8 mouse cellular contexts compared by ENCODE assay signal in the genomic region with DNA sequence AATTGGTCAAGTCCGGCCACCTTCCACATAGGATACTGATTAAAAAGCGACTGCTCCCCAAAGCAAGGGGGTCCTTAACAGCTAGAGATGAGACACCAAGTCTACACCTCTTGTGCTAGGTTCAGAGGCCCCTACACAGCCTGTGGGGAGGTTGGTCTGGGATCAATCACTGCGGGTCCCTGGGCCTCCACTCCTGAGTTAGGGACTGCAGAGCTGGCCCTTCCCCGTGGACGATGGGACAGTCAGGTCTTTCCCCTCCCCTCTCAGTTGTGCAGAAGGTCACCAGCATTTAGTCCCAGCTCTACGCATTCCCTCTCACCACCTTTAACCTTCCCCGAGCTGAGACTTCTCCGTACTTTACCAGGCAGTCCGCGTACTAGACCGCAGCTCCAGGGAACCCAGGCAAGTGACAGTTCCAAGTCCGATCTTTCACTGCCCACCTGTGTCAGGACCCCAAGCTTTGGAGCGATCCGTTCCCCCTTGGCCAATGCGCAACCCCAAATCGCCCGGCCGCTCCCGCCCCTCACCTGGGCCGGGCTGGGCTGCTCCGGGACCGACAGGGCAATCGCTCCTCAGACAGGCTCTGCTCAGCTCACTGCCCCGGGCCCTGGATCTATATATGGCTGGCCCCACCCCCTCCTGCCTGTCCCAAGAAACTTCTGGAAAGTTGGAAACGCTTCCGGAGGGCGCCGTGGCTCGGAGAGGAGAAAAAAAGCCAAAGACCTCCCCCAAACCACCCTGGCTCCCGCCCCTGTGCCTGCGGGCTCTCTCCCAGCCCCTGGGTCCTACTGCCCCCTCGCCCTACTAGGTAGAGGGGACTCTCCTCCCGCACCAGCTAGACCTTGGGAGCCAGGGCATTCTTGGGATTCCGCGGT. TPM values are rescaled to one million over a fixed set of nuclear protein-coding genes. Genes with fewer than 3 reads are reported as not detected.
DNase-seq lines count a peak whose midpoint lies in the region.

Serpinh1 (minus strand) TSS at position 714 of the 875 bp plus-strand sequence.

- H3K36me3 ChIP-seq in hindbrain, embryonic 10.5 days, result peaks cover 30% of the 10 kb centered on the region

- peak; percentile 96 for DNase-seq in NIH3T3 (ENCODE audit: low read depth)
- DNase-seq in brain, adult 2 months (ENCODE audit: low read depth, low spot score), result peak; percentile 19
- peak in 1 of 2 experiments; percentile 48 for DNase-seq in frontal cortex, adult 2 months (ENCODE audit: extremely low spot score in 1 of 2, low spot score in 1 of 2)
- DNase-seq in hindbrain, embryonic 10.5 days (ENCODE audit: low spot score), result peak; percentile 89
- peak in 1 of 2 experiments; percentile 45 for DNase-seq in layer of hippocampus, postnatal 36 days
- DNase-seq in lung, postnatal 25 days (ENCODE audit: low spot score), result peak; percentile 92
- peak; percentile 88 for DNase-seq in skeletal muscle tissue, adult 2 months (ENCODE audit: low read depth, low spot score)
- no peak for DNase-seq in thymus, adult 18-20 months

- H3K4me3 ChIP-seq in hindbrain, embryonic 10.5 days, result peak within 1 kb of the TSS; percentile 73

- H3K27ac ChIP-seq in hindbrain, embryonic 10.5 days, result peak within 1 kb of the TSS; percentile 99

- H3K4me1 ChIP-seq in hindbrain, embryonic 10.5 days (replicated peaks), result peaks cover 90% of the 10 kb centered on the region

- no peaks in the 10 kb centered on the region for H3K9me3 ChIP-seq in hindbrain, embryonic 10.5 days

- no peaks in the 10 kb centered on the region for H3K27me3 ChIP-seq in hindbrain, embryonic 10.5 days (ENCODE audit: insufficient read depth, poor library complexity, severe bottlenecking)

- WGBS in hindbrain, embryonic 10.5 days, result under 1% methylated on average over 35 of the region's 35 CpGs

RNA-seq across cellular contexts. Expression of gene Serpinh1, which starts in this region (rescaled TPM):
- polyA plus RNA-seq in frontal cortex, adult 2 months (2012; rRNA removed), result 27.5 and 31.8 TPM in 2 replicates
- 861 and 996 TPM in 2 replicates for polyA plus RNA-seq in hindbrain, embryonic 10.5 days (2016; fragmentation: Nextera tagmentation; extraction: Ambion mirVana)
- total RNA-seq in layer of hippocampus, postnatal 36 days (2021), result 10 to 100 TPM; 25.7 to 34.6 TPM

Comparison
In these comparisons a context has a peak if more than half of its experiments do, and no peak if none do; other contexts are left out.
1. RNA of gene Serpinh1 (polyA plus RNA-seq): 861 to 996 TPM in hindbrain, embryonic 10.5 days; 27.5 to 31.8 TPM in frontal cortex, adult 2 months; every median in the first group is over 10 times any median in the second.
2. DNase-seq: peak in NIH3T3 (single experiment), brain, adult 2 months (single experiment), hindbrain, embryonic 10.5 days (single experiment), lung, postnatal 25 days (single experiment) and skeletal muscle tissue, adult 2 months (single experiment); none in thymus, adult 18-20 months (0 of 2).